Mouse (Mus musculus): ENCODE results near the gene Wdr31. TPM values are rescaled to one million over a fixed set of nuclear protein-coding genes. Genes with fewer than 3 reads are reported as not detected.
A peak's percentile ranks its signal among the peaks of the same experiment; 100 is the strongest.

Gene Wdr31
- polyA plus RNA-seq, 1 experiment from 2014 or later = 11.5 TPM

- no peaks in the 10 kb centered on the region for H3K27me3 ChIP-seq (ENCODE audit: control insufficient read depth, insufficient read depth, low read length)
- ATAC-seq (replicated peaks; ENCODE audit: low FRiP score) (no peak), DNase-seq (ENCODE audit: low spot score) (no peak)
- no peak overlapping the region for H3K9ac ChIP-seq (ENCODE audit: low read length)
- no peaks in the 10 kb centered on the region for H3K9me3 ChIP-seq (ENCODE audit: control insufficient read depth, low read length)
- H3K36me3 ChIP-seq (ENCODE audit: control insufficient read depth, insufficient read depth, low read length) = no peaks in the 10 kb centered on the region
- H3K4me2 ChIP-seq (ENCODE audit: low read depth, low read length, severe bottlenecking) = no peak overlapping the region
- H3K4me1 ChIP-seq (replicated peaks; ENCODE audit: control insufficient read depth, insufficient read depth, low read length) = no peaks in the 10 kb centered on the region
- no peak overlapping the region for H3K4me3 ChIP-seq (ENCODE audit: low read depth, low read length)
- no peak overlapping the region for H3K27ac ChIP-seq (ENCODE audit: low read depth, low read length)
These were observed 40.0 kb downstream of the Wdr31 start for GRCm38 (mm10) chr4:62430678-62431077.

- Histone ChIP-seq H3K4me3 (ENCODE audit: low read depth, low read length) (no peak overlapping the region), H3K9ac (ENCODE audit: low read length) (no peak overlapping the region), H3K4me2 (ENCODE audit: low read depth, low read length, severe bottlenecking) (no peak overlapping the region), H3K27me3 (ENCODE audit: control insufficient read depth, insufficient read depth, low read length) (no peaks in the 10 kb centered on the region), H3K4me1 (replicated peaks; ENCODE audit: control insufficient read depth, insufficient read depth, low read length) (no peaks in the 10 kb centered on the region), H3K36me3 (ENCODE audit: control insufficient read depth, insufficient read depth, low read length) (peaks cover 5% of the 10 kb centered on the region; the same call in 1 of the 2 replicates), H3K27ac (ENCODE audit: low read depth, low read length) (no peak overlapping the region), H3K9me3 (ENCODE audit: control insufficient read depth, low read length) (no peaks in the 10 kb centered on the region)
- WGBS = 91% methylated on average over 9 of the region's 9 CpGs
- no peak for DNase-seq (ENCODE audit: low spot score)
- no peak for ATAC-seq (replicated peaks; ENCODE audit: low FRiP score)
These were observed 41.1 kb downstream of the Wdr31 start for GRCm38 (mm10) chr4:62429616-62430015.

DNA sequence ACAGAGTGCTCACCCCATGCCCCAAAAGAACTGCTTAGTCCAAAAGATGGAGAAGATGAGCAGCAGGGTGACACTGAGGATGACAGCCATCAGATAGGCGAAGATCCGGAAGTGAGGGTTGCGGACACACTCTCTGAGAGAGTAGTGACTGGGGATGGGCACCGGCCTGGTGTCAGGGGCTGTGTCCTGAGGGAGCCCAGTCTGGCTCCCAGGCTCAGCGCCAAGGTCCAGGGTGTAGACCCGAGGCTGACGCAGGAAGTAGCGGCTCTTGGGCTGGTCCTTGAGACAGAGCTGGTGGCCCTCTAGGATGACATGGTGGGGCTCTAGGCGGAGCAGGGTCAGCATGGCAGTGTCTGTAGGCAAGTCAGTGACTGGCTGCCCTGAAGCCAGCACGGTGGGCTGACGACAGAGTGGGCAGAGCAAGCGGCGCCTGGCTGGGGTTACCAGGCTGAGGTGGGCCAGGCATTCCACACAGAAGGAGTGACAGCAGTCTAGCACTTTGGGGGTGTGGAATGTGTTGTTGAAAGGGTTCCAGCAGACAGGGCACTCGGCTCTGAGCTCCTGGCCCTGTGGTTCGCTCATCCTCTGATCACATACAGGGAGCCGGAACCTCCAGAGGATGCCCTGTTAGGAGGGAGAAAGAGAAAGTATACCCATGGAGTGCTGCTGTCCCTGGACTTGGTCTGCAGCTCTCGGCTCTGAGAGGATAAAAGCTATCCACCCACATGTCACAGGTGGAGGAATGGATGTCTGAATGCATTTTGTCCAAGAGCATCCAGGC is 42.5 kb downstream of the Wdr31 start:
- Histone ChIP-seq H3K4me3 (ENCODE audit: low read depth, low read length) (no peak overlapping the region), H3K4me1 (replicated peaks; ENCODE audit: control insufficient read depth, insufficient read depth, low read length) (no peaks in the 10 kb centered on the region), H3K27me3 (ENCODE audit: control insufficient read depth, insufficient read depth, low read length) (no peaks in the 10 kb centered on the region), H3K9ac (ENCODE audit: low read length) (no peak overlapping the region), H3K36me3 (ENCODE audit: control insufficient read depth, insufficient read depth, low read length) (peaks cover 12% of the 10 kb centered on the region; the same call in 1 of the 2 replicates), H3K27ac (ENCODE audit: low read depth, low read length) (no peak overlapping the region), H3K9me3 (ENCODE audit: control insufficient read depth, low read length) (no peaks in the 10 kb centered on the region), H3K4me2 (ENCODE audit: low read depth, low read length, severe bottlenecking) (no peak overlapping the region)
- peak; percentile 27 for ATAC-seq (replicated peaks; ENCODE audit: low FRiP score)
- WGBS = 83% methylated on average over 17 of the region's 17 CpGs
- no peak for DNase-seq (ENCODE audit: low spot score)

DNA sequence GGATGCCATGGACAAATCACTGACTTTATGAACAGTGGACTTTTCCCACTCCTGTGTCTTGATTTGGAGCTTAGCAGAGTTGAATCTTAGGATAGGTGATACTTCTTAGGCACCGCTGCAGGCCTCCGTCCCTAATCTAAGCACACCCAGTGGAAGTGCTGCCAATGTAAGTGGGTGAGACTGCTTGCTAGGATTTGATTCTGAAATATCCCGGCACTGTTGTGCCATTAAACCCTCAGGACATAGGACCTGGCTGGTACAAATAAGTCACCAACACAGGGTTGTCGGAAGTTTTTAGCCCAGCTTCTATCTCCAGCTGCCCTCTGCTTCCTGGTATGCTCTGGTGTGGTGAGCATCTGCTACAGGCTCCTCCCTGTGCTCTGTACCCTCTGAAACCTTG is 44.8 kb downstream of the Wdr31 start:
- Histone ChIP-seq H3K27ac (ENCODE audit: low read depth, low read length) (no peak overlapping the region), H3K9ac (ENCODE audit: low read length) (no peak overlapping the region), H3K4me2 (ENCODE audit: low read depth, low read length, severe bottlenecking) (no peak overlapping the region), H3K36me3 (ENCODE audit: control insufficient read depth, insufficient read depth, low read length) (peaks cover 20% of the 10 kb centered on the region; the same call in 1 of the 2 replicates), H3K27me3 (ENCODE audit: control insufficient read depth, insufficient read depth, low read length) (no peaks in the 10 kb centered on the region), H3K4me1 (replicated peaks; ENCODE audit: control insufficient read depth, insufficient read depth, low read length) (no peaks in the 10 kb centered on the region), H3K4me3 (ENCODE audit: low read depth, low read length) (no peak overlapping the region), H3K9me3 (ENCODE audit: control insufficient read depth, low read length) (no peaks in the 10 kb centered on the region)
- 95% methylated on average over 4 of the region's 4 CpGs for WGBS
- DNase-seq (ENCODE audit: low spot score) (no peak), ATAC-seq (replicated peaks; ENCODE audit: low FRiP score) (no peak)

DNA sequence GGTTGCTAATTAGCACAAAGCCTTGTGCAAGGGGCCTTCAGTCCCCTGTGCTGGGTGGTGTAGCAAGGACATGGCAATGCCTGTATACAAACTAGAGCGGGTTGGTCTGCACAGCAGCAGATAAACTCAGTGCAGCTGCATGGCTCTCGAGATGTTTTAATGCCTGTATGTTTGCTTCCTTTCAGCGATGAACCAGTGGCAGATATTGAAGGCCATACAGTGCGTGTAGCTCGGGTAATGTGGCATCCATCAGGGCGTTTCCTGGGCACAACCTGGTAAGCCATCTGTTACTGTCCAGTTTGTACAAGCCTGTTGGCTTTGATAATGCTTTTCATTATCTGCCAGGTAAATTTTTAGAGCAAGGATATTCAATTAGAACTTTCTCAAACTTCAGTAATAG is 51.6 kb downstream of the Wdr31 start:
- no peaks in the 10 kb centered on the region for H3K27me3 ChIP-seq (ENCODE audit: control insufficient read depth, insufficient read depth, low read length)
- 97% methylated on average over 6 of the region's 6 CpGs for WGBS
- no peak overlapping the region for H3K27ac ChIP-seq (ENCODE audit: low read depth, low read length)
- no peaks in the 10 kb centered on the region for H3K4me1 ChIP-seq (replicated peaks; ENCODE audit: control insufficient read depth, insufficient read depth, low read length)
- H3K4me3 ChIP-seq (ENCODE audit: low read depth, low read length) = no peak overlapping the region
- peaks cover 33% of the 10 kb centered on the region; the same call in 1 of the 2 replicates for H3K36me3 ChIP-seq (ENCODE audit: control insufficient read depth, insufficient read depth, low read length)
- DNase-seq (ENCODE audit: low spot score) (no peak), ATAC-seq (replicated peaks; ENCODE audit: low FRiP score) (no peak)
- H3K9me3 ChIP-seq (ENCODE audit: control insufficient read depth, low read length) = no peaks in the 10 kb centered on the region
- H3K4me2 ChIP-seq (ENCODE audit: low read depth, low read length, severe bottlenecking) = no peak overlapping the region
- H3K9ac ChIP-seq (ENCODE audit: low read length) = no peak overlapping the region

DNA sequence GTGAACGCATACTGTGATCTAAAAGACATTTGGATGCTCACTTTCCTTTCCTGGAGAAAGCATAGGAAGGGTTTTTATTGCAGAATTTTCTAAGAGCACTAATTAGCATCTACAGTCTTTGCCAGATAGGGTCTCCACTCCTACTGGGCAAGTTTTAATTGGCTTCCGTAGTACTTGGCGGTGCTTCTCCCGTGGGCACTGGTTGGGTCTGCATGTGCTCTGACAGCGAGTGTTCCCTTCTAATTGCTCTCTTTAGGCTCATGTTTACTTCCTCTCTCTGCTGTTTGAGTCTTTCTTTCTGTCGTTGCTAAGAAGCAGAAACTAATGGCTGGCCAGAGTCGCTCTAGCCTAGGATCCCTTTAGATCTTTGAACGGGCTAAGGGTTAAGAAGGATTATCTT is 52.2 kb downstream of the Wdr31 start:
- no peaks in the 10 kb centered on the region for H3K9me3 ChIP-seq (ENCODE audit: control insufficient read depth, low read length)
- no peak overlapping the region for H3K27ac ChIP-seq (ENCODE audit: low read depth, low read length)
- no peak overlapping the region for H3K4me3 ChIP-seq (ENCODE audit: low read depth, low read length)
- H3K4me1 ChIP-seq (replicated peaks; ENCODE audit: control insufficient read depth, insufficient read depth, low read length) = no peaks in the 10 kb centered on the region
- H3K36me3 ChIP-seq (ENCODE audit: control insufficient read depth, insufficient read depth, low read length) = peaks cover 27% of the 10 kb centered on the region; the same call in 1 of the 2 replicates
- H3K9ac ChIP-seq (ENCODE audit: low read length) = no peak overlapping the region
- H3K4me2 ChIP-seq (ENCODE audit: low read depth, low read length, severe bottlenecking) = no peak overlapping the region
- no peak for DNase-seq (ENCODE audit: low spot score)
- ATAC-seq (replicated peaks; ENCODE audit: low FRiP score) = no peak
- WGBS = 78% methylated on average over 8 of the region's 8 CpGs
- H3K27me3 ChIP-seq (ENCODE audit: control insufficient read depth, insufficient read depth, low read length) = no peaks in the 10 kb centered on the region

DNA sequence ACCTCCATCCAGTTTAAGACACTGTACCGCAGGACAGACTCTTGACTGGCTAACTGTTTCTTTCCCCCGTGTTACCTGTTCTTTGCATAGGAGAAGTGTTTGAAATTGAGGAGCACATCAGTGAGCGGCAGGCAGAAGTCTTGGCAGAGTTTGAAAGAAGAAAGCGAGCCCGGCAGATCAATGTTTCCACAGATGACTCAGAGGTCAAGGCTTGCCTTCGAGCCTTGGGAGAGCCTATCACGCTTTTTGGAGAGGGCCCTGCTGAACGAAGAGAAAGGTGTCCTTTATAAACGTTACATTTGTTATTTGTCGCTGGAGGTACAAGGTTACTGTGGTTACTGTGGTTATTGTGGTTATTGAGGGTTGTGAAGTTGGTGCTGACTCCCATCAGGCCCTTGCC is 59.1 kb downstream of the Wdr31 start:
- WGBS = 97% methylated on average over 10 of the region's 10 CpGs
- no peak overlapping the region for H3K4me3 ChIP-seq (ENCODE audit: low read depth, low read length)
- DNase-seq (ENCODE audit: low spot score) (no peak), ATAC-seq (replicated peaks; ENCODE audit: low FRiP score) (no peak)
- no peak overlapping the region for H3K9ac ChIP-seq (ENCODE audit: low read length)
- peaks cover 8% of the 10 kb centered on the region; the same call in 1 of the 2 replicates for H3K36me3 ChIP-seq (ENCODE audit: control insufficient read depth, insufficient read depth, low read length)
- no peaks in the 10 kb centered on the region for H3K27me3 ChIP-seq (ENCODE audit: control insufficient read depth, insufficient read depth, low read length)
- no peak overlapping the region for H3K27ac ChIP-seq (ENCODE audit: low read depth, low read length)
- H3K4me1 ChIP-seq (replicated peaks; ENCODE audit: control insufficient read depth, insufficient read depth, low read length) = peaks cover 5% of the 10 kb centered on the region
- no peaks in the 10 kb centered on the region for H3K9me3 ChIP-seq (ENCODE audit: control insufficient read depth, low read length)
- H3K4me2 ChIP-seq (ENCODE audit: low read depth, low read length, severe bottlenecking) = no peak overlapping the region

DNA sequence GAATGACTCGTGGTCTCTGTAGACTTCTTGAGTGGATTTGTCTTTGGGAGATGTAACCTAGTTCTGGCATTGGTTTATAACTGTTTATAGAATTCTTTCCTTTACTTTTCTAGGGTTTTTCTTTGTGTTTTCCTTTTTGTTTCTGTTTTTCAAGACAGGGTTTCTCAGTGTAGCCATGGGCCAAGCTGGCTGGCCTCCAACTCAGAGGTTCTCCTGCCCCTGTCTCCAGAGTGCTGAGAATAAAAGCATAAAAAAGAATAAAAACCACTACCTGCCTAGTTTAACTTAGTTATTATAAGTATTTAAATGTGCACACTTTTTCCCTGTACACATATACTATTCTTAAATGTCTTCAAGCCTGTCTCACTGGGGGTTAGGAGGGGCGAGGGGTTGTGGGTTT is 60.4 kb downstream of the Wdr31 start:
- H3K4me2 ChIP-seq (ENCODE audit: low read depth, low read length, severe bottlenecking) = peak overlapping the region; percentile 74
- 89% methylated on average over 2 of the region's 2 CpGs for WGBS
- no peaks in the 10 kb centered on the region for H3K9me3 ChIP-seq (ENCODE audit: control insufficient read depth, low read length)
- H3K27me3 ChIP-seq (ENCODE audit: control insufficient read depth, insufficient read depth, low read length) = no peaks in the 10 kb centered on the region
- ATAC-seq (replicated peaks; ENCODE audit: low FRiP score) (no peak), DNase-seq (ENCODE audit: low spot score) (no peak)
- no peak overlapping the region for H3K27ac ChIP-seq (ENCODE audit: low read depth, low read length)
- peaks cover 5% of the 10 kb centered on the region for H3K4me1 ChIP-seq (replicated peaks; ENCODE audit: control insufficient read depth, insufficient read depth, low read length)
- H3K4me3 ChIP-seq (ENCODE audit: low read depth, low read length) = no peak overlapping the region; the same call in 1 of the 2 replicates
- no peak overlapping the region for H3K9ac ChIP-seq (ENCODE audit: low read length)
- peaks cover 5% of the 10 kb centered on the region; the same call in 1 of the 2 replicates for H3K36me3 ChIP-seq (ENCODE audit: control insufficient read depth, insufficient read depth, low read length)

DNA sequence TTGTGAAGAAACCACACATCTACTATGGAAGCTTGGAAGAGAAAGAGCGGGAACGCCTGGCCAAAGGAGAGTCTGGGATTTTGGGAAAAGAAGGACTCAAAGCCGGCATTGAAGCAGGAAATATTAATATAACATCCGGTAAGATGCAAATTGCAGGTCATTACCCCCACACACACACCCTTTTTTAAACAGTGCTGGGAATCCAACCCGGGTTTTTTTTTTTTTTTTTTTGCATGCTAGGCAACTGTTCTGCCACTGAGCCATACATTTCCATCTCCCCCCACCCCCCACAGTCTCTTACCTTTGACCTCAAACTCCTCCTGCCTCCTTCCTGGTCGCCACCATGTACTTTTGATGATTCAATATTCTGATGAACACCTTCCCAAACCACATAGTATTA is 61.1 kb downstream of the Wdr31 start:
- ATAC-seq (replicated peaks; ENCODE audit: low FRiP score) (no peak), DNase-seq (ENCODE audit: low spot score) (no peak)
- H3K4me3 ChIP-seq (ENCODE audit: low read depth, low read length) = peak overlapping the region; percentile 75
- peaks cover 4% of the 10 kb centered on the region; the same call in 1 of the 2 replicates for H3K36me3 ChIP-seq (ENCODE audit: control insufficient read depth, insufficient read depth, low read length)
- no peaks in the 10 kb centered on the region for H3K27me3 ChIP-seq (ENCODE audit: control insufficient read depth, insufficient read depth, low read length)
- H3K9ac ChIP-seq (ENCODE audit: low read length) = peak overlapping the region; percentile 88
- peak overlapping the region; percentile 74 for H3K4me2 ChIP-seq (ENCODE audit: low read depth, low read length, severe bottlenecking)
- no peak overlapping the region for H3K27ac ChIP-seq (ENCODE audit: low read depth, low read length)
- 50% methylated on average over 6 of the region's 6 CpGs for WGBS
- no peaks in the 10 kb centered on the region for H3K9me3 ChIP-seq (ENCODE audit: control insufficient read depth, low read length)
- peaks cover 5% of the 10 kb centered on the region for H3K4me1 ChIP-seq (replicated peaks; ENCODE audit: control insufficient read depth, insufficient read depth, low read length)
